Mouse (Mus musculus) embryonic facial prominence, embryonic 10.5 days (tissue): ENCODE results near the gene Rtl8b. TPM values are rescaled to one million over a fixed set of nuclear protein-coding genes. Genes with fewer than 3 reads are reported as not detected.
A peak's percentile ranks its signal among the peaks of the same experiment; 100 is the strongest.
"Not testable (repeated sequence)": the region's sequence is repeated elsewhere in the genome, so short reads cannot be mapped to it uniquely, and the experiment has no call there.

Experiments
- DNase-seq: peaks from one replicate; pipeline ENCODE4 v3.0.0-alpha.2; 2017; ENCODE audit warnings: low spot score
- H3K27ac ChIP-seq: fragments of 300-500 bp; sonication (generic); replicated peaks from 2 replicates; pipeline ENCODE4 v1.5.1; 2016; ENCODE audit warnings: mild to moderate bottlenecking
- H3K27me3 ChIP-seq: fragments of 300-500 bp; sonication (generic); replicated peaks from 2 replicates; pipeline ENCODE4 v1.6.1; 2016; ENCODE audit warnings: low read depth, mild to moderate bottlenecking; ENCODE audit not compliant: poor library complexity, severe bottlenecking
- H3K36me3 ChIP-seq: fragments of 300-500 bp; sonication (generic); replicated peaks from 2 replicates; pipeline ENCODE4 v1.6.1; 2016; ENCODE audit warnings: mild to moderate bottlenecking, moderate library complexity
- H3K4me1 ChIP-seq: fragments of 300-500 bp; sonication (generic); 2 replicates; pipeline ENCODE4 v1.6.1; 2016
- H3K4me3 ChIP-seq: fragments of 300-500 bp; sonication (generic); 2 replicates; pipeline ENCODE4 v1.5.1; 2016; ENCODE audit warnings: mild to moderate bottlenecking, moderate library complexity
- H3K9me3 ChIP-seq: fragments of 300-500 bp; sonication (generic); 2 replicates; pipeline ENCODE4 v1.6.1; 2016; ENCODE audit warnings: mild to moderate bottlenecking
- WGBS: fragments of 180-500 bp; shearing (Covaris S2); methylation state at CpG from one replicate; pipeline ENCODE4 v1.1.7; 2016; 5-methylcytosine and 5-hydroxymethylcytosine counted together
- polyA plus RNA-seq: library from polyadenylated mRNA; unstranded; fragments of >200 nt; fragmentation: Nextera tagmentation; extraction: Ambion mirVana; gene quantifications from 2 replicates; pipeline ENCODE4 v1.2.1, GENCODE M21; 2016

Gene Rtl8b
- polyA plus RNA-seq: 46.4 and 47.1 TPM in 2 replicates

DNA sequence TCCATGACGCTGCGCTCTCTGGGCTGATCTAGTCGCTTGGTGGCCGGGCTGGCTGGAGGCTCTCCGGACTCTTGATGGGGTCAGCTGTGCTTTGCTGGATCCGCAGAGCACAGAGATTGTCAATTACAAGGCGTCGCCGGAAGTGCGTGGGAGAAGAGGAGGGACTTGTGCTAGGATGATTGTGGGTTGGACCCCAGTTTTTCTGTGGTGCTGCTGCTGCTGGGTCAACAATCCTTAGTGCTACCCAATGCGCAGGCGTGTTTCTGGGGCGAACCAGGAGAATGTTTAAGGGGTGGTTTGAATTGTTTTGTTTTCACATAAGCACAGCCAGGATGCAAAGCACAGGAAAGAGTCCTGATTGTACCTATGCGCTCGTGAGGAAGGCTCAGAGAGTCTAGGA, at the start of gene Rtl8b:
Gene Rtl8b, minus strand, starts transcription at position 115 of the 400 bp plus-strand sequence.
- H3K27me3 ChIP-seq: no peaks in the 10 kb centered on the region
- H3K4me3 ChIP-seq: peak within 1 kb of the TSS; percentile 46
- H3K9me3 ChIP-seq: no peaks in the 10 kb centered on the region
- no peaks in the 10 kb centered on the region for H3K4me1 ChIP-seq
- H3K27ac ChIP-seq: peak within 1 kb of the TSS; percentile 19; the same call in 1 of the 2 replicates
- 17% methylated on average over 13 of the region's 15 CpGs for WGBS
- no peaks in the 10 kb centered on the region for H3K36me3 ChIP-seq
- DNase-seq: peak; percentile 84

DNA sequence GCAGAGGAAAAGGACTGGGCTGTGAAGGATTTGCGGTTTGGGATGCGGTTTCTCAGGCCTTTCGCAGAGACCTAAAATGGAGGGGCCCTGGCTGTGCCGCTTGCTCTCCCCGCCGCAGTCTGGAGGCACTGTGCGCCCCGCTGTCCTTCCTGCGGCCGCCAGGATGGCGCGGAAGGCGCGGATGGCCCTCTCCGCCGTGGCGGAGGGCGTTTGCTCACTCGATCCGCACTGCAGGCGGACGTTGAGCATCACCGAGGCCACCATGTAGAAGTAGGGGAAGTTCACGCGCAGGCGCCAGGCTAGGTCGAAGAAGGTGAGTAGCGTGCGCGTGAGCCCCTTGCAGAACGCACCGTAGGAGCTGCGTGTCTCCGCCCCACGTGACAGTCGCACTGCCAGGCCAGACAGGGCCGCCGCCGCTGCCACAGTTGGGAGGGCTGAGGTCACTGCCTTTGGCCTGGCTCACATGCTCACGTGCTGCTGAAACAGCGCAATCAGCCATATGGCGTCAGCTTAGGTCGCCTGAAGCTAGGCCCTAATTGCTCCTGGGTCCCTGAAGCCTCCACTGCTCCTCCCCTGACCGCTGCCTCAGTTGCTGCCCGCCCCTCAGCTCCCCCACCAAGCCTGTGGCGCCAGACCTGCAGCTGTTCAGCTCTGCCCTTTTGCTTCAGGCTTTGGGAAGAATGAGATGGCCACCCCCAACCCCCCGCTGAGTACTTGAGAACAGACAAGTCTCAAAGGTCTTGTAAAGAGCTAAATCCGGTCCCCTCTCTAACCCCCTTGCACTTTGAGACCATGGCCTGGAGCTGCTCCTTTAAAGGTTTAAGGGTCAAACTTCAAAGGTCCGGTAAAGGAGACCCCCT, 46.3 kb upstream of the Rtl8b start:
- Histone ChIP-seq H3K27me3 (no peaks in the 10 kb centered on the region), H3K9me3 (no peaks in the 10 kb centered on the region), H3K4me1 (peaks cover 6% of the 10 kb centered on the region), H3K27ac (peak overlapping the region; percentile 76), H3K4me3 (peak overlapping the region; percentile 50), H3K36me3 (no peaks in the 10 kb centered on the region)
- 18% methylated on average over 49 of the region's 49 CpGs for WGBS
- peak; percentile 77 for DNase-seq

DNA sequence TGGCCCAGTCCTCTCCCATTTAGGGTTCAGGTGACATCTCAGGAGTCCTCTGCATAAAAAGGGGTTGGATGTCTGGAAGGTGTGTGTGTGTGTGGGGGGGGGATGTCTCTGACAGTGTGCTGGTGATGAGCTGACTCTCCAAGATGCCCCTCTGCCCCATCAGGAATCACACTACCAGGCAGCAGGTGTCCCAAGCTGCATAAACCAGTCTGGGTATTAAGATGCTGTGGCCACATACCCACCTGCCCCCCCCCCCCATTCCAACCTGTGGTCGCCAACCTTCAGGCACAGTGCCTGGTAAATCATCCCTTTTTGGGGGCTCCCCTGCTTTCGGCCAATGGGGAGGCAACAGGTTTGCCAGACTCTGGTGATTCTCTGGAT, 45.7 kb upstream of the Rtl8b start:
- peak overlapping the region; percentile 76 for H3K27ac ChIP-seq
- WGBS: 57% methylated on average over 2 of the region's 2 CpGs
- peaks cover 6% of the 10 kb centered on the region for H3K4me1 ChIP-seq
- H3K4me3 ChIP-seq: peak overlapping the region; percentile 50
- no peak for DNase-seq
- H3K27me3 ChIP-seq: no peaks in the 10 kb centered on the region
- H3K36me3 ChIP-seq: no peaks in the 10 kb centered on the region
- H3K9me3 ChIP-seq: no peaks in the 10 kb centered on the region

DNA sequence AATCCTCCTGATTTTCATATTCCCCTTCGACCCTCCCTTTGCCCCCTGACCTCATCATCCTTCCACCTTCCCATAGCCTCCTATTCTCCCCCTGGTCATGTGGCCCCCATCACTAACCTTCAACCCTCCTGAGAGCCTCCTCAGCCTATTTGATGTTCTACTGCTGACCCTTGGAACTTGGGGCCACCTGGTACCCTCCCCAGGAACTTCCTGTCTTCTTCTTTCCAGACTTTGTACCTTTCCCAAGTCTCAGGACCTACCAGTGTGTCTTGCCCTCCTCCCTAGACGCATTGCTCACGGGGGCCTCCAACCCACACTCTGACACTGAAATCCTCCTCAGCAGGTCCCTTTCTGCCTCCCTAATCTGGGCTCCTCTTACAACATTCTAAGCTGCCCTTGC, 32.5 kb upstream of the Rtl8b start:
- WGBS: 67% methylated on average over 3 of the region's 3 CpGs
- DNase-seq: no peak
- H3K9me3 ChIP-seq: no peaks in the 10 kb centered on the region
- no peak overlapping the region for H3K27ac ChIP-seq
- no peaks in the 10 kb centered on the region for H3K27me3 ChIP-seq
- no peaks in the 10 kb centered on the region for H3K36me3 ChIP-seq
- H3K4me1 ChIP-seq: no peaks in the 10 kb centered on the region
- H3K4me3 ChIP-seq: no peak overlapping the region

DNA sequence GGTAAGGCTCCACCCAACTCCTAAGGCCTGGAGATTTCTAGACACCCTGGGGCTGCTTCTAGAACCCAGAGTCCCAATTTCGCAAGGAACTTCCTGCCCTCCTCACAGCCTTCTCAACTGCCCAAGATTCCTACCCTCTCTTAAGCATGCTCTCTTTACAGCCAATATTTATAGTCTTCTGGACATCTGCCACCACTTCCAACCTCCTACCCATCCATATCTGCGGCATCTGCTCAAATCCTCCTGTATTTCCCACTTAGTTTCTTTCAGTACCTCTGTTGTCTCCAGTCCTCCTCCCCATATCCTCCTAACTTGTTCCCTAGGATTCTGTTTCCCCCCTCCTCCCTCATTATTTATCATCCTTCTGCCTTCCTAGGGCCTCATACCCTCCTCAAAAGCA, 29.0 kb upstream of the Rtl8b start:
- 92% methylated on average over 2 of the region's 2 CpGs for WGBS

DNA sequence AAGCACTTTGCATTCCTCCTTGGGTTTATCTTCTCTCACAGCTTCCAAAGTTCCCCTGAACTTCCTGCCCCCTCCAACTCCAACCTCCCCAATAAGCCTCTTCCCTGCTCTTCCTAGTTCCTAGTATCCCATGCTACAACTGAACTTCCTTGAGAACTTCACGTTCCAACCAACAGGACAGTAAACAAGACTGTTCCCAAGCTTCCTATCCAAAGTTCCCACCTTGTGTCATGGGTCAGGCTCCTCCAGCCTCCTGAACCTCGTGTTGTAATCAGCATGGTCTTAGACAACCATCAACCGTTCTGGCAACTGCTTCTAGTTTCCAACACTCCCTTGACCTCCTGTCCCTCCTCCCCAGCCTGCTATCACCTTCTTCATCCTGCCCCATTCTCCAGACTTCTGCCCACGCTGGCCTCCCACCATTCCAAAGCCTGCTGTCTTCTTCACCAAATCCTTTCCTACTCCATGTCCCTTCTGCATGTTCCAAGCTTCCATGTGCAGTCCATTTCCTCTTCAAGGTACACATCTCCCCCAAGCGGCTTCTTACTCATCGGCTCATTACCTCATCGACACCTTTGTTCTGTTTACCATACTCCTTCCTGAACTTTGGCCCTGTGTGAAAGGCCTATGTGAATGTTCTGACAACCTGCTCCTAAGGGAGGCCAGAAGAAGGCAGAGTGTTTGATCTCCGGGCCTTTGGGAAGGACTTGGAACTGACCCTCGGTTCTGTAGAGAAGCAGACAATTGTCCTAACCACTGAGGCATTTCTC, 24.0 kb upstream of the Rtl8b start:
- Histone ChIP-seq H3K27ac (no peak overlapping the region), H3K4me1 (no peaks in the 10 kb centered on the region), H3K9me3 (peaks cover 4% of the 10 kb centered on the region; the same call in 1 of the 2 replicates), H3K4me3 (no peak overlapping the region), H3K27me3 (no peaks in the 10 kb centered on the region), H3K36me3 (no peaks in the 10 kb centered on the region)
- DNase-seq: no peak
- 87% methylated on average over 9 of the region's 9 CpGs for WGBS

More for the DNA sequence above, 29.0 kb upstream of the Rtl8b start:
- Histone ChIP-seq H3K27me3 (no peaks in the 10 kb centered on the region), H3K36me3 (no peaks in the 10 kb centered on the region), H3K9me3 (no peaks in the 10 kb centered on the region), H3K4me3 (no peak overlapping the region), H3K27ac (no peak overlapping the region), H3K4me1 (no peaks in the 10 kb centered on the region)
- DNase-seq: no peak

DNA sequence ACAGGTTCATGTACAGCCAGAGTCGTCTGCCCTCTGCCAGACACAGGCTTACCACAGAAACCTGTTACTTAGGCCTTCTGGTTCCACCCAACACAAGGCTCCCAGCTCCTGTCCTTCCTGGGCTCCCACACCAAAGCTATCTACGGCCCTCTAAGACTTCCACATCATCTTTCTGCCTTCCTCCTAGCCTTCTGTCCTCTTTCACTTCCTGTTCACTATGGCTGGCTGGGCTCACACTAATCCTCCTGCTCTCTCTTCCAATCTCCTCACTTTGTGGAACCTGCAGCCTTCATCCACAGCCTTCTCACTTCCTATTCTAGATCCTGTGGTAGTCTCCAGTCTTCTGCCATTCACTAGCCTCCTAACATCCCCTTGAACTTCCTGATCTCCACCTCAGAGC, 22.9 kb upstream of the Rtl8b start:
- DNase-seq: no peak
- Histone ChIP-seq H3K4me1 (no peaks in the 10 kb centered on the region), H3K4me3 (no peak overlapping the region), H3K27me3 (no peaks in the 10 kb centered on the region), H3K9me3 (peaks cover 4% of the 10 kb centered on the region; the same call in 1 of the 2 replicates), H3K36me3 (no peaks in the 10 kb centered on the region), H3K27ac (no peak overlapping the region)
- 74% methylated on average over 2 of the region's 2 CpGs for WGBS

DNA sequence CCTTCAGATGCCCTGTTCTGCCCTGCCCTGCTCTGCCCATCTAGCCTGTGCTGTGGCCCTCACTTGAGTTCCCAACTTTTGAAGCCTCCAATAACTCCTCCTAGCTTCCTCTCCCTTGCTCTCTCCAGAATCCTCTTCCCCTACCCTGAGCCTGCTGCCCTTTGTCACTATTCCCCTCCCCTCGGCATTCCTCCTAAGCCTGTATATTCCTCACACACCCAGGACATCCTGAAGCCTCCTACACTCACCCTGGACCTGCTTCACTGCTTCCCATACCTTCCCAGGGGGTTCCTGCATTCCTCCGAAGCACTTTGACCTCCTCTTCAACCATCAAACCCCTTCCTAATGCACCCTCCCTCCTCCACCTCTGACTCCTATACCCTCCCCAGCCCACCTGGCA, 21.9 kb upstream of the Rtl8b start:
- no peaks in the 10 kb centered on the region for H3K27me3 ChIP-seq
- no peak overlapping the region for H3K4me3 ChIP-seq
- no peaks in the 10 kb centered on the region for H3K4me1 ChIP-seq
- H3K27ac ChIP-seq: no peak overlapping the region
- H3K9me3 ChIP-seq: peaks cover 4% of the 10 kb centered on the region; the same call in 1 of the 2 replicates
- no peak for DNase-seq
- WGBS: 67% methylated on average over 2 of the region's 2 CpGs
- H3K36me3 ChIP-seq: no peaks in the 10 kb centered on the region

DNA sequence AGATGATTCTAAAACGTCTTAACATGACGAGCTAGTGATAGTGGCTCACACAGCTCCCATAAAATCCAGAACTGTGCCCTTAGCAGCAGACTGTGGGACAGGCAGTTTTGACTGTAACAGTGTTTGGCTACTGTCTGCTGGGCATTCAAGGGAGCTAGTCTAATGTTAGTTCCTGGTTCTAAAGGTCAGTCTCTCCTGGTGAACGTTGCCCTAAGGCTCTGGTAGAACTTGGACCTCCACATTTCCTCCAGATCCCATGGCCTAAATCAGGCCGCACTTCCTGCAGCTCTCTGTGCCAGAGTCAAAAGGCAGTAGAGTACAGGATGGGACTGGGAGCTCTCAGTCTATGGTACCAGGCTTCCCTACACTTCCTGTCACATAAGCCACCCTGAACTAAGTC, 14.5 kb upstream of the Rtl8b start:
- DNase-seq, H3K27me3 ChIP-seq, H3K36me3 ChIP-seq, H3K4me1 ChIP-seq, H3K4me3 ChIP-seq, H3K9me3 ChIP-seq, H3K27ac ChIP-seq: not testable (repeated sequence)
- 84% methylated on average over 2 of the region's 4 CpGs for WGBS

DNA sequence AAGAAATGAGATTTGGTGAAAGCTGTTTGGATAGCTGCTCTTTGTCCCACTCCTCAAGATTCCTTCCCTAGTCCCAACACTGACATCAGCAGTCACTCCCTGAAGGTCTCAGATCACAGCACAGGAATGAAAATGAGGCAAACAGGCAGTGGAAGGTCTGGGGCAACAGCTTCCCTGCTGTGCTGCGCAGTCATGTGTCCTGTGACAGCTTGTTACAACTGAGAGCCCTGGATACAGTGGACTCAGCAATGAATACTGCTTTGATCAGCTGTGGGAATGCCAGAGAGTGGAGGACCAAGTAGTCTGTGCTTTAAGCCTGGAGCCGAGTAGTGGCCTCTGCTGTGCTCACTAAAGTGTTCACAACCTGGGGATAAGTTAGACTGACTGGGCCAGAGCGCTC, 12.4 kb upstream of the Rtl8b start:
- H3K27me3 ChIP-seq, H3K9me3 ChIP-seq, H3K4me1 ChIP-seq, H3K27ac ChIP-seq, H3K36me3 ChIP-seq, H3K4me3 ChIP-seq, DNase-seq: not testable (repeated sequence)
- WGBS: 62% methylated on average over 3 of the region's 3 CpGs

DNA sequence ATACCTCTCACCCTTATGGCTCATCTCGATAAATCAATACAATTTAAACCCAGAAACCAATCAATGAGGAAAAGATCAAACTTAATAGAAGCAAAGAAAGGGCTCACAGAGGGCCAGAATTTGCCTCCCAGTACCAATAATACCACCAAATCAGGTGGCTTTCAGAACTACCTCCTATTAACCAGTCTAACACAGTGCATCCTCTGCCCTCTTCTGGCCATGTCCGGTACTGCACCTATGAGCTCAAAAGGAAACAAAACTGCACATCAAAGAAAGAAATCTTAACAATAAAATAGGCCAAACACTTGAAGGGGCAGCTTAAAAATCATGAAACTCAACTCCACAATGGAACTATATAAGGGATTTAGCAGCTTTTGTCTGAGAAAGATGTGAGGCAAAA, 6.7 kb upstream of the Rtl8b start:
- 38% methylated on average over 2 of the region's 2 CpGs for WGBS

DNA sequence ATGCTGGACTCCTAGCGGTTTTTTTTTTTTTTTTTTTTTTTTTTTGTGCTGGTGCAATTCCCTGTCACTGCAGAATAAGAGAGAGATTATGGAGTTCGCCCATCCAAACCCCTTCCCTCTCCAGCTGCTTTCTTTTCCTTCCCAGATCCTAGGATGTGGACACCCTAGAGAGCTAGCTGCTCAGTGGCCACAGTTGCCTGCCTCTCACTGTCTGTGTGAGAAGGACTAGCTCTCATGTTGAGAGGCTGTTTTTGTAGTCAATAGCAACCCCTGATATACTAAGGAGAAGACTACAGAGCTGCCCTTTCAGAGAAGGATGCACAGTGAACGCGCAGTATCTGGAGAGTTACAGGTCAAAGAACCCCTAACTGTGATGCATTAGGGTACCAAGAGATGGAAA, 488 bp upstream of the Rtl8b start:
- H3K9me3 ChIP-seq, H3K27me3 ChIP-seq, DNase-seq, H3K36me3 ChIP-seq, H3K4me1 ChIP-seq: not testable (repeated sequence)
- Histone ChIP-seq H3K27ac (peak overlapping the region; percentile 19; the same call in 1 of the 2 replicates), H3K4me3 (peak overlapping the region; percentile 46)
- WGBS: 16% methylated on average over 4 of the region's 4 CpGs

More for the DNA sequence above, 6.7 kb upstream of the Rtl8b start:
- not testable (repeated sequence) for DNase-seq, H3K4me1 ChIP-seq, H3K27ac ChIP-seq, H3K4me3 ChIP-seq, H3K9me3 ChIP-seq, H3K27me3 ChIP-seq, H3K36me3 ChIP-seq
